16 mouse cellular contexts compared by ENCODE assay signal in genomic region chr10:90992237-90992636, GRCm38 (mm10).
"Had no signal": no experiment of that assay in that cellular context is flagged by ENCODE, and none has a peak within 500 bp of the region (broad histone marks: within the 10 kb centered on the region; RNA-seq: fewer than 3 reads in every experiment).

No protein-coding gene starts in this region.

- H3K9ac ChIP-seq: neural tube, embryonic 13.5 days; neural tube, embryonic 15.5 days; stomach, embryonic 15.5 days had no signal

- H3K4me1 ChIP-seq: neural tube, embryonic 13.5 days; neural tube, embryonic 15.5 days; stomach, embryonic 15.5 days had no signal

- H3K4me3 ChIP-seq: neural tube, embryonic 13.5 days; neural tube, embryonic 15.5 days; stomach, embryonic 15.5 days had no signal

- DNase-seq: retina, postnatal 1 day; right cerebral cortex, adult 18-20 months; right cerebral cortex, postnatal 14 days; right cerebral cortex, postnatal 25 days; right cerebral cortex, postnatal 4 days; spleen, adult 18-20 months; thymus, adult 18-20 months; thymus, adult 2 months; thymus, postnatal 14 days; thymus, postnatal 25 days; thymus, postnatal 36 days; thymus, postnatal 4 days had no signal

- H3K9me3 ChIP-seq: neural tube, embryonic 13.5 days; neural tube, embryonic 15.5 days; stomach, embryonic 15.5 days had no signal

- H3K27me3 ChIP-seq: neural tube, embryonic 13.5 days; neural tube, embryonic 15.5 days; stomach, embryonic 15.5 days had no signal

- H3K4me2 ChIP-seq: neural tube, embryonic 13.5 days; neural tube, embryonic 15.5 days; stomach, embryonic 15.5 days had no signal

- H3K27ac ChIP-seq: neural tube, embryonic 13.5 days; neural tube, embryonic 15.5 days; stomach, embryonic 15.5 days; stomach, postnatal 0 days had no signal
